Mouse (Mus musculus) layer of hippocampus, postnatal 10 days (tissue): ENCODE results near the gene Uba52. TPM values are rescaled to one million over a fixed set of nuclear protein-coding genes. Genes with fewer than 3 reads are reported as not detected.
"Not testable (repeated sequence)": the region's sequence is repeated elsewhere in the genome, so short reads cannot be mapped to it uniquely, and the experiment has no call there.

Source experiments
- DNase-seq, 2 experiments: peaks; one replicate each; pipeline ENCODE4 v3.0.0; 2021; ENCODE audit warnings: low spot score in 2 of 2
- total RNA-seq, 2 experiments: library from RNA; stranded (reverse); gene quantifications; 2 replicates each; pipeline ENCODE4 v1.2.3; 2021

Uba52 gene
- total RNA-seq, 2 experiments from 2014 or later, result 916 to 1,148 TPM

GRCm38 (mm10) chr8:70535221-70535620, 24.6 kb upstream of the Uba52 start:
- DNase-seq, result no peak

GRCm38 (mm10) chr8:70534281-70534680, 23.7 kb upstream of the Uba52 start:
- DNase-seq, result no peak

GRCm38 (mm10) chr8:70530314-70530713, 19.7 kb upstream of the Uba52 start:
- DNase-seq, result no peak

- no peak for DNase-seq
Measured at GRCm38 (mm10) chr8:70529741-70530161, 19.1 kb upstream of the Uba52 start.

GRCm38 (mm10) chr8:70529299-70529698, 18.7 kb upstream of the Uba52 start:
- DNase-seq, result no peak

GRCm38 (mm10) chr8:70528182-70528797, 17.7 kb upstream of the Uba52 start:
- no peak for DNase-seq

GRCm38 (mm10) chr8:70527512-70528181, 17.0 kb upstream of the Uba52 start, which contains the start of the genes Fkbp8 and Kxd1:
Gene Fkbp8 (plus strand): TSS chr8:70527724.
Gene Kxd1 (minus strand): TSS chr8:70527956.
- DNase-seq, result peak; percentile 99 to 100

- no peak for DNase-seq
Measured at GRCm38 (mm10) chr8:70527111-70527511, 16.5 kb upstream of the Uba52 start.

- peak; percentile 93 to 97 for DNase-seq
Measured at GRCm38 (mm10) chr8:70522592-70523403, 12.2 kb upstream of the Uba52 start.

GRCm38 (mm10) chr8:70519606-70520005, 9.0 kb upstream of the Uba52 start:
- DNase-seq, result no peak

GRCm38 (mm10) chr8:70519043-70519442, 8.4 kb upstream of the Uba52 start:
- DNase-seq, result no peak

- no peak for DNase-seq
Measured at GRCm38 (mm10) chr8:70517940-70518643, 7.5 kb upstream of the Uba52 start.

- DNase-seq, result no peak
Measured at GRCm38 (mm10) chr8:70513441-70513840, 2.8 kb upstream of the Uba52 start.

GRCm38 (mm10) chr8:70512253-70512903, 1.8 kb upstream of the Uba52 start:
- no peak for DNase-seq

- no peak for DNase-seq
Measured at GRCm38 (mm10) chr8:70511770-70512169, 1.2 kb upstream of the Uba52 start.

GRCm38 (mm10) chr8:70511174-70511573, 573 bp upstream of the Uba52 start:
- not testable (repeated sequence) for DNase-seq

- no peak for DNase-seq
Measured at GRCm38 (mm10) chr8:70509281-70509952, 1.2 kb downstream of the Uba52 start.

- no peak for DNase-seq
Measured at GRCm38 (mm10) chr8:70507027-70507393, 3.6 kb downstream of the Uba52 start.

GRCm38 (mm10) chr8:70506328-70507026, 4.1 kb downstream of the Uba52 start, which contains the start of gene Rex1bd:
Gene Rex1bd (minus strand): TSS chr8:70506752.
- peak; percentile 95 to 98 for DNase-seq
